Mouse (Mus musculus) MEL (cell line): ENCODE results near the gene Olfr196. TPM values are rescaled to one million over a fixed set of nuclear protein-coding genes. Genes with fewer than 3 reads are reported as not detected.

Source experiments
- DNase-seq: peaks from one replicate; pipeline ENCODE4 v3.0.0; 2011; ENCODE audit warnings: low read depth, low spot score
- H3K27ac ChIP-seq: 2 replicates; pipeline ENCODE4 v1.5.1; 2012; ENCODE audit warnings: low read depth, mild to moderate bottlenecking, control low read depth, low read length, moderate library complexity; ENCODE audit not compliant: control insufficient read depth
- H3K27me3 ChIP-seq, 2 experiments: fragments of 150-350 bp in 1 of 2; sonication (generic) in 1 of 2; 2 replicates each; pipeline ENCODE4 v1.6.1; 2012; ENCODE audit warnings: low read length in 2 of 2, mild to moderate bottlenecking in 2 of 2, improper control_type of control experiment in 1 of 2, moderate library complexity in 1 of 2; ENCODE audit not compliant: insufficient read depth in 2 of 2, control insufficient read depth in 1 of 2
- H3K36me3 ChIP-seq, 2 experiments: 2 replicates each; pipeline ENCODE4 v1.6.1; 2012 to 2014; ENCODE audit warnings: low read length in 2 of 2, improper control_type of control experiment in 1 of 2, inconsistent platforms in 1 of 2, mild to moderate bottlenecking in 1 of 2; ENCODE audit not compliant: insufficient read depth in 2 of 2, control insufficient read depth in 1 of 2
- H3K4me1 ChIP-seq, 2 experiments: fragments of 150-350 bp in 1 of 2; sonication (generic) in 1 of 2; 2 replicates each; pipeline ENCODE4 v1.6.1; 2012; ENCODE audit warnings: low read length in 2 of 2, improper control_type of control experiment in 1 of 2, mild to moderate bottlenecking in 1 of 2; ENCODE audit not compliant: insufficient read depth in 2 of 2, control insufficient read depth in 1 of 2
- H3K4me3 ChIP-seq, 2 experiments: fragments of 150-350 bp in 1 of 2; sonication (generic) in 1 of 2; 2 replicates each; pipeline ENCODE4 v1.5.1; 2012; ENCODE audit warnings: low read depth in 2 of 2, low read length in 2 of 2, mild to moderate bottlenecking in 2 of 2, moderate library complexity in 2 of 2, control low read depth in 1 of 2, improper control_type of control experiment in 1 of 2; ENCODE audit not compliant: control insufficient read depth in 1 of 2, insufficient read depth in 1 of 2
- H3K79me2 ChIP-seq: 2 replicates; pipeline ENCODE4 v1.6.1; 2012; ENCODE audit warnings: mild to moderate bottlenecking, low read length, moderate library complexity; ENCODE audit not compliant: control insufficient read depth, poor library complexity, insufficient read depth
- H3K9ac ChIP-seq: 2 replicates; pipeline ENCODE4 v1.6.1; 2012; ENCODE audit warnings: low read depth, mild to moderate bottlenecking, control low read depth, low read length, moderate library complexity; ENCODE audit not compliant: control insufficient read depth, poor library complexity, severe bottlenecking
- H3K9me3 ChIP-seq: fragments of 150-350 bp; sonication (generic); replicated peaks from 2 replicates; pipeline ENCODE4 v1.6.1; 2012; ENCODE audit warnings: mild to moderate bottlenecking, low read length, improper control_type of control experiment, moderate library complexity; ENCODE audit not compliant: insufficient read depth
- CTCF ChIP-seq, 3 experiments: IDR thresholded peaks in 2 of 3; conservative IDR thresholded peaks in 1 of 3; 2 replicates each; pipeline ENCODE4 v1.5.1; 2011 to 2012; ENCODE audit warnings: low read length in 3 of 3, low read depth in 2 of 3, mild to moderate bottlenecking in 2 of 3, improper control_type of control experiment in 1 of 3, inconsistent platforms in 1 of 3, mixed read lengths in 1 of 3, moderate library complexity in 1 of 3; ENCODE audit not compliant: control insufficient read depth in 1 of 3, insufficient read depth in 1 of 3, poor library complexity in 1 of 3, severe bottlenecking in 1 of 3
- E2F4 ChIP-seq: IDR thresholded peaks from 2 replicates; pipeline ENCODE4 v1.6.1; 2011; ENCODE audit warnings: low read depth, low read length, improper control_type of control experiment, borderline replicate concordance
- ELF1 ChIP-seq: IDR thresholded peaks from 2 replicates; pipeline ENCODE4 v1.6.1; 2014; ENCODE audit warnings: low read depth, mild to moderate bottlenecking, inconsistent platforms, low read length, improper control_type of control experiment, moderate library complexity
- GATA1 ChIP-seq: IDR thresholded peaks from 2 replicates; pipeline ENCODE4 v1.6.1; 2011; ENCODE audit warnings: low read depth, low read length, improper control_type of control experiment
- JUND ChIP-seq: IDR thresholded peaks from 2 replicates; pipeline ENCODE4 v1.6.1; 2011; ENCODE audit warnings: low read depth, mild to moderate bottlenecking, improper control_type of control experiment, low read length
- KAT2A ChIP-seq: conservative IDR thresholded peaks from 2 replicates; pipeline ENCODE4 v1.6.1; 2012; ENCODE audit warnings: low read depth, low read length, improper control_type of control experiment, inconsistent platforms
- MAX ChIP-seq: IDR thresholded peaks from 2 replicates; pipeline ENCODE4 v1.6.1; 2011; ENCODE audit warnings: low read length, improper control_type of control experiment
- MAZ ChIP-seq: IDR thresholded peaks from 2 replicates; pipeline ENCODE4 v1.6.1; 2012; ENCODE audit warnings: low read depth, mild to moderate bottlenecking, inconsistent platforms, low read length, improper control_type of control experiment
- MXI1 ChIP-seq: IDR thresholded peaks from 2 replicates; pipeline ENCODE4 v1.6.1; 2011; ENCODE audit warnings: mild to moderate bottlenecking, low read depth, low read length, improper control_type of control experiment
- MYB ChIP-seq: IDR thresholded peaks from 2 replicates; pipeline ENCODE4 v1.6.1; 2011; ENCODE audit warnings: mild to moderate bottlenecking, low read depth, low read length, improper control_type of control experiment
- MYC ChIP-seq: IDR thresholded peaks from 2 replicates; pipeline ENCODE4 v1.6.1; 2011; ENCODE audit warnings: low read depth, mild to moderate bottlenecking, low read length, improper control_type of control experiment, moderate library complexity
- NELFE ChIP-seq: IDR thresholded peaks from 2 replicates; pipeline ENCODE4 v1.6.1; 2011; ENCODE audit warnings: low read depth, low read length, improper control_type of control experiment
- NRF1 ChIP-seq: IDR thresholded peaks from 2 replicates; pipeline ENCODE4 v1.6.1; 2014; ENCODE audit warnings: low read depth, mild to moderate bottlenecking, inconsistent platforms, low read length, improper control_type of control experiment, moderate library complexity; ENCODE audit not compliant: poor library complexity, insufficient read depth, severe bottlenecking
- POLR2A ChIP-seq, 2 experiments: IDR thresholded peaks; 2 replicates each; pipeline ENCODE4 v1.6.1; 2011 to 2012; ENCODE audit warnings: low read length in 2 of 2, mild to moderate bottlenecking in 2 of 2, control low read depth in 1 of 2, improper control_type of control experiment in 1 of 2, low read depth in 1 of 2, moderate library complexity in 1 of 2; ENCODE audit not compliant: control insufficient read depth in 1 of 2, insufficient read depth in 1 of 2, poor library complexity in 1 of 2
- POLR2AphosphoS2 ChIP-seq: IDR thresholded peaks from 2 replicates; pipeline ENCODE4 v1.6.1; 2011; ENCODE audit warnings: low read length, improper control_type of control experiment
- RAD21 ChIP-seq: IDR thresholded peaks from 2 replicates; pipeline ENCODE4 v1.6.1; 2011; ENCODE audit warnings: mild to moderate bottlenecking, low read depth, low read length, improper control_type of control experiment
- SMC3 ChIP-seq: IDR thresholded peaks from 2 replicates; pipeline ENCODE4 v1.6.1; 2011; ENCODE audit warnings: low read depth, low read length, improper control_type of control experiment
- TAL1 ChIP-seq: IDR thresholded peaks from 2 replicates; pipeline ENCODE4 v1.6.1; 2012; ENCODE audit warnings: mild to moderate bottlenecking, inconsistent platforms, low read length, moderate library complexity, mixed read lengths
- TBP ChIP-seq: IDR thresholded peaks from 2 replicates; pipeline ENCODE4 v1.8.0; 2011; ENCODE audit warnings: low read depth, low read length, improper control_type of control experiment
- ZC3H11A ChIP-seq: IDR thresholded peaks from 2 replicates; pipeline ENCODE4 v1.6.1; 2012; ENCODE audit warnings: low read depth, mild to moderate bottlenecking, inconsistent platforms, low read length, improper control_type of control experiment
- ZKSCAN1 ChIP-seq: IDR thresholded peaks from 2 replicates; pipeline ENCODE4 v1.6.1; 2012; ENCODE audit warnings: low read depth, mild to moderate bottlenecking, inconsistent platforms, low read length, improper control_type of control experiment, moderate library complexity
- polyA plus RNA-seq, 2 experiments: library from polyadenylated mRNA; stranded (reverse) in 1 of 2; unstranded in 1 of 2; fragments of >175 nt in 1 of 2; fragments of >200 nt in 1 of 2; gene quantifications; 2 replicates each; pipeline versions ENCODE4 v1.2.1 to v1.2.4; 2012; ENCODE audit warnings: low replicate concordance in 2 of 2, low read depth in 1 of 2; ENCODE audit not compliant: insufficient read length in 2 of 2, insufficient read depth in 1 of 2, missing spikeins in 1 of 2
- total RNA-seq: library from RNA; depleted of rRNA; stranded (reverse); fragments of 300-350 nt; gene quantifications from 2 replicates; pipeline ENCODE4 v1.2.3, GENCODE M21; 2012

Gene Olfr196
- total and polyA plus RNA-seq, 3 experiments, result not detected

GRCm38 (mm10) chr16:59151996-59152395, 18.3 kb downstream of the Olfr196 start:
- H3K79me2 ChIP-seq, result no peaks in the 10 kb centered on the region
- TF ChIP-seq E2F4 (no peak), SMC3 (no peak), ELF1 (no peak), JUND (no peak), ZC3H11A (no peak), NRF1 (no peak), RAD21 (no peak), NELFE (no peak), KAT2A (no peak), MYB (no peak), ZKSCAN1 (no peak), POLR2AphosphoS2 (no peak), MXI1 (no peak), MYC (no peak), MAX (no peak), TAL1 (no peak), MAZ (no peak), GATA1 (no peak), TBP (no peak)
- no peak overlapping the region for H3K27ac ChIP-seq
- no peak for DNase-seq
- no peaks in the 10 kb centered on the region for H3K9me3 ChIP-seq
- no peaks in the 10 kb centered on the region for H3K4me1 ChIP-seq
- H3K27me3 ChIP-seq, result no peaks in the 10 kb centered on the region
- no peak overlapping the region for H3K4me3 ChIP-seq
- H3K36me3 ChIP-seq, result no peaks in the 10 kb centered on the region
- H3K9ac ChIP-seq, result no peak overlapping the region

- no peaks in the 10 kb centered on the region for H3K36me3 ChIP-seq
- no peaks in the 10 kb centered on the region for H3K79me2 ChIP-seq
- H3K27ac ChIP-seq, result no peak within 1 kb of the TSS
- H3K9me3 ChIP-seq, result no peaks in the 10 kb centered on the region
- DNase-seq, result no peak
- H3K4me3 ChIP-seq, result no peak within 1 kb of the TSS
- H3K27me3 ChIP-seq, result no peaks in the 10 kb centered on the region
- no peaks in the 10 kb centered on the region for H3K4me1 ChIP-seq
- no peak within 1 kb of the TSS for H3K9ac ChIP-seq
- TF ChIP-seq CTCF (IDR thresholded peaks at IDR 0.05 in 2 of 3, conservative IDR thresholded peaks at IDR 0.05 in 1 of 3; ENCODE audit: control insufficient read depth in 1 of 3, insufficient read depth in 1 of 3, low read depth in 2 of 3, low read length in 3 of 3, poor library complexity in 1 of 3, severe bottlenecking in 1 of 3) (no peak), POLR2A (IDR thresholded peaks at IDR 0.05; ENCODE audit: control insufficient read depth in 1 of 2, insufficient read depth in 1 of 2, low read depth in 1 of 2, low read length in 2 of 2, poor library complexity in 1 of 2) (no peak), JUND (no peak), MYC (no peak)
These were observed 23.5 kb downstream of the Olfr196 start, which contains the start of gene Olfr195 for GRCm38 (mm10) chr16:59146746-59147145. Gene Olfr195 (plus strand): TSS chr16:59147046.
